7 mouse cellular contexts compared by ENCODE assay signal in genomic region chr13:37854455-37855220, GRCm38 (mm10).
DNase-seq lines count a peak whose midpoint lies in the region; ATAC-seq and TF ChIP-seq lines count a peak whose summit lies in the region.

No protein-coding gene starts in this region.

- TF ChIP-seq RAD21 in CH12.LX (IDR thresholded peaks at IDR 0.05; ENCODE audit: low read depth, low read length), result no peak; the same call in 1 of the 2 replicates

- WGBS in forebrain, embryonic 11.5 days, result 12% methylated on average over 14 of the region's 14 CpGs
- 25% methylated on average over 14 of the region's 14 CpGs for WGBS in limb, embryonic 14.5 days
- WGBS in neural tube, embryonic 13.5 days, result 20% methylated on average over 14 of the region's 14 CpGs

- H3K4me1 ChIP-seq in CH12.LX (ENCODE audit: control insufficient read depth in 1 of 2, insufficient read depth in 2 of 2), result peaks cover 15 to 59% of the 10 kb centered on the region in 2 experiments
- H3K4me1 ChIP-seq in forebrain, embryonic 11.5 days (replicated peaks; ENCODE audit: control insufficient read depth, insufficient read depth, low read length), result peaks cover 18% of the 10 kb centered on the region
- H3K4me1 ChIP-seq in limb, embryonic 14.5 days (ENCODE audit: control insufficient read depth, insufficient read depth, low read length), result peaks cover 31% of the 10 kb centered on the region
- peaks cover 30% of the 10 kb centered on the region for H3K4me1 ChIP-seq in neural tube, embryonic 13.5 days (replicated peaks)

- TF ChIP-seq CTCF in CH12.LX (conservative IDR thresholded peaks at IDR 0.05 in 1 of 2, IDR thresholded peaks at IDR 0.05 in 1 of 2; ENCODE audit: low read depth in 2 of 2, low read length in 2 of 2), result no peak

- TF ChIP-seq EP300 in CH12.LX (IDR thresholded peaks at IDR 0.05; ENCODE audit: low read length), result peak; percentile 61

- dilution Hi-C loops in CH12.LX (cut with MboI; ENCODE audit: extremely low pct_ligation_motif_present, extremely low pct_unique_long_range_greater_than_20kb, low sequenced_read_pairs), result no loop called here

- in situ Hi-C loops in CH12.LX (cut with MboI; ENCODE audit: low pct_ligation_motif_present, low pct_unique_long_range_greater_than_20kb, low sequenced_read_pairs), result no loop called here

- peaks cover 0 to 2% of the 10 kb centered on the region in 2 experiments for H3K36me3 ChIP-seq in CH12.LX (replicated peaks in 1 of 2; ENCODE audit: control insufficient read depth in 1 of 2, insufficient read depth in 1 of 2, low read length in 1 of 2)
- H3K36me3 ChIP-seq in forebrain, embryonic 11.5 days (ENCODE audit: control insufficient read depth, insufficient read depth, low read length), result no peaks in the 10 kb centered on the region
- no peaks in the 10 kb centered on the region for H3K36me3 ChIP-seq in limb, embryonic 14.5 days (ENCODE audit: control insufficient read depth, insufficient read depth, low read length)
- H3K36me3 ChIP-seq in neural tube, embryonic 13.5 days, result no peaks in the 10 kb centered on the region

- no peaks in the 10 kb centered on the region for H3K27me3 ChIP-seq in CH12.LX (replicated peaks)
- no peaks in the 10 kb centered on the region for H3K27me3 ChIP-seq in forebrain, embryonic 11.5 days (ENCODE audit: control insufficient read depth, insufficient read depth, low read length)
- H3K27me3 ChIP-seq in limb, embryonic 14.5 days (ENCODE audit: control insufficient read depth, insufficient read depth, low read length), result no peaks in the 10 kb centered on the region
- 0 out of 2 replicates have a peak, but pooled peaks cover 7% of the 10 kb centered on the region for H3K27me3 ChIP-seq in neural tube, embryonic 13.5 days

- peak overlapping the region; percentile 53 for H3K4me2 ChIP-seq in CH12.LX (ENCODE audit: insufficient read depth, low read depth, poor library complexity, severe bottlenecking)
- H3K4me2 ChIP-seq in forebrain, embryonic 11.5 days (ENCODE audit: low read depth, low read length, severe bottlenecking), result peak overlapping the region; percentile 41; the same call in 1 of the 2 replicates
- peak overlapping the region; percentile 63 for H3K4me2 ChIP-seq in limb, embryonic 14.5 days (replicated peaks; ENCODE audit: low read depth, low read length, severe bottlenecking)
- H3K4me2 ChIP-seq in neural tube, embryonic 13.5 days, result peak overlapping the region; percentile 50

- TF ChIP-seq POLR2A in CH12.LX (IDR thresholded peaks at IDR 0.05; ENCODE audit: low read depth, low read length), result peak; percentile 63
- no peak for TF ChIP-seq POLR2A in limb, embryonic 14.5 days (IDR thresholded peaks at IDR 0.05; ENCODE audit: borderline replicate concordance, extremely low read depth, insufficient read depth, insufficient read length)

- H3K4me3 ChIP-seq in CH12.LX (replicated peaks in 1 of 3; ENCODE audit: low read depth in 2 of 3, low read length in 2 of 3, poor library complexity in 1 of 3), result peak overlapping the region; percentile 47 to 57 (median 49)
- no peak overlapping the region for H3K4me3 ChIP-seq in forebrain, embryonic 11.5 days (ENCODE audit: low read depth, low read length)
- peak overlapping the region; percentile 28; the same call in 1 of the 2 replicates for H3K4me3 ChIP-seq in limb, embryonic 14.5 days (replicated peaks; ENCODE audit: low read length)
- H3K4me3 ChIP-seq in neural tube, embryonic 13.5 days, result peak overlapping the region; percentile 21

- no peaks in the 10 kb centered on the region for H3K9me3 ChIP-seq in CH12.LX (replicated peaks; ENCODE audit: low read length)
- no peaks in the 10 kb centered on the region for H3K9me3 ChIP-seq in forebrain, embryonic 11.5 days (ENCODE audit: control insufficient read depth, low read length)
- no peaks in the 10 kb centered on the region for H3K9me3 ChIP-seq in limb, embryonic 14.5 days (ENCODE audit: control insufficient read depth, low read length)
- no peaks in the 10 kb centered on the region for H3K9me3 ChIP-seq in neural tube, embryonic 13.5 days

- no peak for ATAC-seq in forebrain, embryonic 11.5 days (replicated peaks; ENCODE audit: low FRiP score)
- ATAC-seq in limb, embryonic 14.5 days (ENCODE audit: low FRiP score, low read depth), result no peak
- no peak for ATAC-seq in neural tube, embryonic 13.5 days (ENCODE audit: low read depth)

- peak; percentile 46 for DNase-seq in 3134 (ENCODE audit: extremely low read depth, insufficient read length, low spot score)
- peak; percentile 81 for DNase-seq in CH12.LX (ENCODE audit: extremely low read depth)
- DNase-seq in forebrain, embryonic 11.5 days (ENCODE audit: low spot score), result no peak
- DNase-seq in limb, embryonic 14.5 days (ENCODE audit: low spot score), result peak; percentile 20
- DNase-seq in right cerebral cortex, postnatal 36 days (ENCODE audit: low spot score in 2 of 2), result no peak
- no peak for DNase-seq in layer of hippocampus, postnatal 36 days

- H3K27ac ChIP-seq in CH12.LX (ENCODE audit: insufficient read depth, low read depth), result peak overlapping the region; percentile 88
- no peak overlapping the region for H3K27ac ChIP-seq in forebrain, embryonic 11.5 days (ENCODE audit: low read depth, low read length)
- H3K27ac ChIP-seq in limb, embryonic 14.5 days (replicated peaks; ENCODE audit: low read depth, low read length), result 0 out of 2 replicates have a peak overlapping the region, but pooled peaks have one; percentile 58
- 0 out of 2 replicates have a peak overlapping the region, but pooled peaks have one; percentile 10 for H3K27ac ChIP-seq in neural tube, embryonic 13.5 days (replicated peaks)

- H3K79me2 ChIP-seq in CH12.LX (replicated peaks; ENCODE audit: control insufficient read depth, extremely low read depth, insufficient read depth, poor library complexity, severe bottlenecking), result peaks cover 50% of the 10 kb centered on the region

- peak overlapping the region; percentile 42 for H3K9ac ChIP-seq in CH12.LX (ENCODE audit: insufficient read depth, low read depth)
- no peak overlapping the region for H3K9ac ChIP-seq in forebrain, embryonic 11.5 days (ENCODE audit: low read length)
- H3K9ac ChIP-seq in limb, embryonic 14.5 days (ENCODE audit: low read depth, low read length, severe bottlenecking), result no peak overlapping the region
- H3K9ac ChIP-seq in neural tube, embryonic 13.5 days, result peak overlapping the region; percentile 22; the same call in 1 of the 2 replicates

TF ChIP-seq in CH12.LX, 34 proteins besides CTCF, POLR2A, EP300 and RAD21 (continues in another document):
- TF ChIP-seq MXI1 (IDR thresholded peaks at IDR 0.05; ENCODE audit: low read depth, low read length), result peak; percentile 61; the same call in 1 of the 2 replicates
- TF ChIP-seq TBP (conservative IDR thresholded peaks at IDR 0.05; ENCODE audit: low read depth, low read length), result peak; percentile 92
- TF ChIP-seq CHD2 (IDR thresholded peaks at IDR 0.05; ENCODE audit: low read length), result no peak; the same call in none of the 2 replicates
- peak; percentile 58; the same call in 1 of the 2 replicates for TF ChIP-seq MAZ (IDR thresholded peaks at IDR 0.05; ENCODE audit: low read depth, low read length)
- peak; percentile 71 for TF ChIP-seq NELFE (IDR thresholded peaks at IDR 0.05; ENCODE audit: low read depth, low read length)
- peak; percentile 97 for TF ChIP-seq ZNF384 (IDR thresholded peaks at IDR 0.05; ENCODE audit: low read depth, low read length)
- TF ChIP-seq ZMIZ1 (IDR thresholded peaks at IDR 0.05; ENCODE audit: low read depth, low read length), result peak; percentile 83; the same call in 1 of the 2 replicates
- no peak for TF ChIP-seq NRF1 (IDR thresholded peaks at IDR 0.05; ENCODE audit: low read depth, low read length)
- TF ChIP-seq SMC3 (IDR thresholded peaks at IDR 0.05; ENCODE audit: low read depth, low read length), result no peak
- peak; percentile 30; the same call in 1 of the 2 replicates for TF ChIP-seq SIN3A (IDR thresholded peaks at IDR 0.05; ENCODE audit: low read length)
- TF ChIP-seq MEF2A (IDR thresholded peaks at IDR 0.05; ENCODE audit: borderline replicate concordance, low read depth, low read length), result no peak
- 0 out of 2 replicates have a peak, but pooled peaks have one; percentile 29 for TF ChIP-seq ETS1 (conservative IDR thresholded peaks at IDR 0.05; ENCODE audit: low read depth, low read length)
- no peak; the same call in none of the 2 replicates for TF ChIP-seq MYC (IDR thresholded peaks at IDR 0.05; ENCODE audit: low read depth, low read length)
- TF ChIP-seq HCFC1 (IDR thresholded peaks at IDR 0.05; ENCODE audit: low read depth, low read length), result peak; percentile 14
- TF ChIP-seq CHD1 (IDR thresholded peaks at IDR 0.05; ENCODE audit: low read depth, low read length), result peak; percentile 54; the same call in 1 of the 2 replicates
- TF ChIP-seq GABPA (IDR thresholded peaks at IDR 0.05; ENCODE audit: insufficient replicate concordance, low read depth, low read length), result no peak
- TF ChIP-seq E2F4 (IDR thresholded peaks at IDR 0.05; ENCODE audit: insufficient replicate concordance, low read depth, low read length), result no peak
- TF ChIP-seq ZKSCAN1 (IDR thresholded peaks at IDR 0.05; ENCODE audit: borderline replicate concordance, low read depth, low read length), result no peak
- TF ChIP-seq USF1 (IDR thresholded peaks at IDR 0.05; ENCODE audit: low read depth, low read length), result no peak
- peak; percentile 61 for TF ChIP-seq RCOR1 (conservative IDR thresholded peaks at IDR 0.05; ENCODE audit: low read depth, low read length)
- TF ChIP-seq USF2 (conservative IDR thresholded peaks at IDR 0.05; ENCODE audit: low read depth, low read length), result no peak
- TF ChIP-seq UBTF (IDR thresholded peaks at IDR 0.05; ENCODE audit: low read depth, low read length), result no peak
- peak; percentile 17; the same call in 1 of the 2 replicates for TF ChIP-seq IRF4 (IDR thresholded peaks at IDR 0.05; ENCODE audit: low read depth, low read length)
- TF ChIP-seq TCF12 (IDR thresholded peaks at IDR 0.05; ENCODE audit: low read depth, low read length), result peak; percentile 64
- TF ChIP-seq JUND (conservative IDR thresholded peaks at IDR 0.05; ENCODE audit: low read depth, low read length), result no peak
- TF ChIP-seq POLR2AphosphoS2 (IDR thresholded peaks at IDR 0.05; ENCODE audit: low read depth, low read length), result no peak; the same call in none of the 2 replicates
- TF ChIP-seq ZC3H11A (IDR thresholded peaks at IDR 0.05; ENCODE audit: low read depth, low read length), result no peak
- TF ChIP-seq ELF1 (IDR thresholded peaks at IDR 0.05; ENCODE audit: low read depth, low read length), result 0 out of 2 replicates have a peak, but pooled peaks have one; percentile 13
- no peak for TF ChIP-seq BHLHE40 (IDR thresholded peaks at IDR 0.05; ENCODE audit: low read depth, low read length)
- no peak for TF ChIP-seq PAX5 (IDR thresholded peaks at IDR 0.05; ENCODE audit: low read length)
- TF ChIP-seq KAT2A (IDR thresholded peaks at IDR 0.05; ENCODE audit: insufficient replicate concordance, low read length), result no peak
- TF ChIP-seq JUN (IDR thresholded peaks at IDR 0.05; ENCODE audit: insufficient read depth, low read depth, low read length), result no peak
- no peak for TF ChIP-seq MAX (IDR thresholded peaks at IDR 0.05; ENCODE audit: low read length)

Comparison
In these comparisons a context has a peak if more than half of its experiments do, and no peak if none do; other contexts are left out.
1. DNase-seq: peak in 3134 (single experiment), CH12.LX (single experiment) and limb, embryonic 14.5 days (single experiment); none in forebrain, embryonic 11.5 days (single experiment), right cerebral cortex, postnatal 36 days (0 of 2) and layer of hippocampus, postnatal 36 days (0 of 2).
2. H3K9ac ChIP-seq: peak in CH12.LX (single experiment) and neural tube, embryonic 13.5 days (single experiment); none in forebrain, embryonic 11.5 days (single experiment) and limb, embryonic 14.5 days (single experiment).
3. Peak in every context shown above with its lines, with median percentiles within 50 percentile points of each other: H3K4me2 ChIP-seq.